In the genomic region with DNA sequence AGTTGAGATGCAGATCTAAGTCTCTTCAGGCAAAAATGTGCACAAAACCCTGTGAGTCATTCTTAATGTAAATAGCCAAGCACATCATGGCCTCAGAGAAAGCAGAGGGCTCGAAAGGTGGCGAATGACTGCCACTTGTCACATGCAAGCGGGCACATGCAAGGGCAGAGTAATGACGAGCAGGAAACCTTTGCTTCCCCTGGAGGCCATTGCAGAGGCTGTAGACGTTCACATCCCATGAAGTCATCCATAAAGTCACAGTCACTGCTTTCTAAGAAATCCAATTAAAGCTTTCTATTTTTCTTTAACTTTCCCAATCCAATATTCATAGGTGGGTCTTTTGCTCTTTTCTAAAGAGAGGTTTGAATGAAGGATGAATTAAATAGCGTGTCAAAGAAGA, we compare ENCODE assay signal across 21 mouse cellular contexts.
DNase-seq lines count a peak whose midpoint lies in the region; ATAC-seq lines count a peak whose summit lies in the region.
"Had no signal": no experiment of that assay in that cellular context is flagged by ENCODE, and none has a peak within 500 bp of the region (broad histone marks: within the 10 kb centered on the region; RNA-seq: fewer than 3 reads in every experiment).

No protein-coding gene starts in this region.

- peak overlapping the region; percentile 90 for H3K27ac ChIP-seq in forebrain, embryonic 12.5 days
- H3K27ac ChIP-seq in forebrain, embryonic 11.5 days (ENCODE audit: low read depth, low read length), result no peak overlapping the region
- H3K27ac ChIP-seq in forebrain, embryonic 14.5 days (ENCODE audit: low read depth, low read length), result peak overlapping the region; percentile 91; the same call in 1 of the 2 replicates
- peak overlapping the region; percentile 89 for H3K27ac ChIP-seq in hindbrain, embryonic 13.5 days
- peak overlapping the region; percentile 89 for H3K27ac ChIP-seq in midbrain, embryonic 14.5 days (replicated peaks; ENCODE audit: low read depth, low read length)
- H3K27ac ChIP-seq: embryonic facial prominence, embryonic 15.5 days; limb, embryonic 15.5 days; liver, embryonic 15.5 days; macrophage; stomach, postnatal 0 days had no signal

- H3K4me3 ChIP-seq in forebrain, embryonic 12.5 days (replicated peaks), result no peak overlapping the region
- no peak overlapping the region for H3K4me3 ChIP-seq in forebrain, embryonic 11.5 days (ENCODE audit: low read depth, low read length)
- H3K4me3 ChIP-seq in forebrain, embryonic 14.5 days (ENCODE audit: low read depth, low read length), result no peak overlapping the region
- H3K4me3 ChIP-seq in hindbrain, embryonic 13.5 days, result no peak overlapping the region
- H3K4me3 ChIP-seq in midbrain, embryonic 14.5 days (replicated peaks; ENCODE audit: low read depth, low read length), result no peak overlapping the region
- H3K4me3 ChIP-seq: embryonic facial prominence, embryonic 15.5 days; heart, embryonic 12.5 days; limb, embryonic 15.5 days; liver, embryonic 15.5 days had no signal

- H3K4me1 ChIP-seq in forebrain, embryonic 12.5 days, result peaks cover 41% of the 10 kb centered on the region
- peaks cover 9% of the 10 kb centered on the region; the same call in 1 of the 2 replicates for H3K4me1 ChIP-seq in forebrain, embryonic 11.5 days (replicated peaks; ENCODE audit: control insufficient read depth, insufficient read depth, low read length)
- peaks cover 27% of the 10 kb centered on the region for H3K4me1 ChIP-seq in forebrain, embryonic 14.5 days (ENCODE audit: control insufficient read depth, insufficient read depth, low read length)
- peaks cover 37% of the 10 kb centered on the region for H3K4me1 ChIP-seq in hindbrain, embryonic 13.5 days (replicated peaks)
- H3K4me1 ChIP-seq in midbrain, embryonic 14.5 days (ENCODE audit: control insufficient read depth, insufficient read depth, low read length), result peaks cover 36% of the 10 kb centered on the region
- H3K4me1 ChIP-seq: embryonic facial prominence, embryonic 15.5 days; heart, embryonic 12.5 days; limb, embryonic 15.5 days; liver, embryonic 15.5 days had no signal

- H3K9ac ChIP-seq in forebrain, embryonic 12.5 days, result no peak overlapping the region
- no peak overlapping the region for H3K9ac ChIP-seq in forebrain, embryonic 11.5 days (ENCODE audit: low read length)
- no peak overlapping the region for H3K9ac ChIP-seq in forebrain, embryonic 14.5 days (ENCODE audit: low read length)
- H3K9ac ChIP-seq in hindbrain, embryonic 13.5 days, result no peak overlapping the region
- no peak overlapping the region; the same call in 1 of the 2 replicates for H3K9ac ChIP-seq in midbrain, embryonic 14.5 days (replicated peaks; ENCODE audit: low read length)
- H3K9ac ChIP-seq: embryonic facial prominence, embryonic 15.5 days; heart, embryonic 12.5 days; limb, embryonic 15.5 days; liver, embryonic 15.5 days had no signal

- no peaks in the 10 kb centered on the region for H3K36me3 ChIP-seq in forebrain, embryonic 12.5 days (replicated peaks)
- no peaks in the 10 kb centered on the region for H3K36me3 ChIP-seq in forebrain, embryonic 11.5 days (ENCODE audit: control insufficient read depth, insufficient read depth, low read length)
- no peaks in the 10 kb centered on the region for H3K36me3 ChIP-seq in forebrain, embryonic 14.5 days (ENCODE audit: control insufficient read depth, insufficient read depth, low read length)
- H3K36me3 ChIP-seq in hindbrain, embryonic 13.5 days, result no peaks in the 10 kb centered on the region
- H3K36me3 ChIP-seq in midbrain, embryonic 14.5 days (ENCODE audit: control insufficient read depth, insufficient read depth, low read length), result no peaks in the 10 kb centered on the region
- H3K36me3 ChIP-seq: embryonic facial prominence, embryonic 15.5 days; heart, embryonic 12.5 days; limb, embryonic 15.5 days; liver, embryonic 15.5 days had no signal

- 63% methylated on average over 6 of the region's 6 CpGs for WGBS in forebrain, embryonic 12.5 days
- WGBS in forebrain, embryonic 11.5 days, result 80% methylated on average over 6 of the region's 6 CpGs
- 56% methylated on average over 6 of the region's 6 CpGs for WGBS in forebrain, embryonic 14.5 days
- 36% methylated on average over 6 of the region's 6 CpGs for WGBS in hindbrain, embryonic 13.5 days
- 14% methylated on average over 6 of the region's 6 CpGs for WGBS in midbrain, embryonic 14.5 days

- DNase-seq in forebrain, embryonic 11.5 days (ENCODE audit: low spot score), result no peak
- DNase-seq in forebrain, embryonic 14.5 days (ENCODE audit: low spot score), result no peak
- peak; percentile 70 for DNase-seq in midbrain, embryonic 14.5 days
- no peak for DNase-seq in right cerebral cortex, adult 2 months (ENCODE audit: low spot score in 2 of 2)
- DNase-seq in c-Kit-positive CD71-positive TER-119-positive erythroid progenitor cells, embryonic 14.5 days (ENCODE audit: low spot score), result no peak
- no peak for DNase-seq in left cerebral cortex, postnatal 14 days (ENCODE audit: low spot score in 2 of 2)
- DNase-seq: adrenal gland, postnatal 10 days; cerebellum, adult 11-12 months; cerebellum, postnatal 36 days; heart, postnatal 14 days; kidney, adult 9 months; kidney, postnatal 36 days had no signal

- H3K27me3 ChIP-seq in forebrain, embryonic 12.5 days, result peaks cover 17% of the 10 kb centered on the region; the same call in 1 of the 2 replicates
- H3K27me3 ChIP-seq in forebrain, embryonic 11.5 days (ENCODE audit: control insufficient read depth, insufficient read depth, low read length), result no peaks in the 10 kb centered on the region
- no peaks in the 10 kb centered on the region for H3K27me3 ChIP-seq in forebrain, embryonic 14.5 days (replicated peaks; ENCODE audit: control insufficient read depth, insufficient read depth, low read length)
- peaks cover 20% of the 10 kb centered on the region; the same call in 1 of the 2 replicates for H3K27me3 ChIP-seq in hindbrain, embryonic 13.5 days
- H3K27me3 ChIP-seq in midbrain, embryonic 14.5 days (ENCODE audit: control insufficient read depth, insufficient read depth, low read length), result no peaks in the 10 kb centered on the region
- H3K27me3 ChIP-seq: embryonic facial prominence, embryonic 15.5 days; heart, embryonic 12.5 days; limb, embryonic 15.5 days; liver, embryonic 15.5 days had no signal

- no peak for ATAC-seq in forebrain, embryonic 12.5 days (ENCODE audit: low FRiP score)
- no peak for ATAC-seq in forebrain, embryonic 11.5 days (replicated peaks; ENCODE audit: low FRiP score)
- ATAC-seq in forebrain, embryonic 14.5 days, result no peak; the same call in 1 of the 2 replicates
- ATAC-seq in hindbrain, embryonic 13.5 days (ENCODE audit: low FRiP score), result peak; percentile 47; the same call in 1 of the 2 replicates
- ATAC-seq in midbrain, embryonic 14.5 days (ENCODE audit: low FRiP score, low TSS enrichment), result peak; percentile 53
- ATAC-seq: activated CD4-positive, CD25-positive, alpha-beta regulatory T cell, adult 4 months had no signal

- intact Hi-C loops in left cerebral cortex, postnatal 14 days (cut with DNase I), result no loop called here

- no peak overlapping the region for H3K4me2 ChIP-seq in forebrain, embryonic 12.5 days
- no peak overlapping the region for H3K4me2 ChIP-seq in forebrain, embryonic 11.5 days (ENCODE audit: low read depth, low read length, severe bottlenecking)
- no peak overlapping the region; the same call in 1 of the 2 replicates for H3K4me2 ChIP-seq in forebrain, embryonic 14.5 days (ENCODE audit: low read length)
- no peak overlapping the region for H3K4me2 ChIP-seq in hindbrain, embryonic 13.5 days
- peak overlapping the region; percentile 3; the same call in 1 of the 2 replicates for H3K4me2 ChIP-seq in midbrain, embryonic 14.5 days (ENCODE audit: low read length)
- H3K4me2 ChIP-seq: embryonic facial prominence, embryonic 15.5 days; heart, embryonic 12.5 days; limb, embryonic 15.5 days; liver, embryonic 15.5 days had no signal

- H3K9me3 ChIP-seq in forebrain, embryonic 12.5 days, result no peaks in the 10 kb centered on the region
- H3K9me3 ChIP-seq in forebrain, embryonic 11.5 days (ENCODE audit: control insufficient read depth, low read length), result no peaks in the 10 kb centered on the region
- H3K9me3 ChIP-seq in forebrain, embryonic 14.5 days (replicated peaks; ENCODE audit: control insufficient read depth, low read length), result no peaks in the 10 kb centered on the region
- H3K9me3 ChIP-seq in hindbrain, embryonic 13.5 days, result no peaks in the 10 kb centered on the region
- no peaks in the 10 kb centered on the region for H3K9me3 ChIP-seq in midbrain, embryonic 14.5 days (ENCODE audit: control insufficient read depth, low read length)
- H3K9me3 ChIP-seq: embryonic facial prominence, embryonic 15.5 days; heart, embryonic 12.5 days; limb, embryonic 15.5 days; liver, embryonic 15.5 days had no signal

Comparison
In these comparisons a context has a peak if more than half of its experiments do, and no peak if none do; other contexts are left out.
1. ATAC-seq: peak in hindbrain, embryonic 13.5 days (single experiment) and midbrain, embryonic 14.5 days (single experiment); none in forebrain, embryonic 12.5 days (single experiment), forebrain, embryonic 11.5 days (single experiment) and forebrain, embryonic 14.5 days (single experiment).